Mouse (Mus musculus): ENCODE results near the gene Hus1. TPM values are rescaled to one million over a fixed set of nuclear protein-coding genes. Genes with fewer than 3 reads are reported as not detected.

Hus1 gene
- total and polyA plus RNA-seq, 3 experiments: 14.3 to 31.0 (median 29.9) TPM

- dilution Hi-C loops (cut with MboI; ENCODE audit: extremely low pct_ligation_motif_present, extremely low pct_unique_long_range_greater_than_20kb, low sequenced_read_pairs) (no loop called here), in situ Hi-C loops (cut with MboI; ENCODE audit: low pct_ligation_motif_present, low pct_unique_long_range_greater_than_20kb, low sequenced_read_pairs) (no loop called here)
- Histone ChIP-seq H3K4me1 (ENCODE audit: control insufficient read depth in 1 of 2, insufficient read depth in 2 of 2) (no peaks in the 10 kb centered on the region), H3K27ac (ENCODE audit: insufficient read depth, low read depth) (no peak overlapping the region), H3K36me3 (replicated peaks in 1 of 2; ENCODE audit: control insufficient read depth in 1 of 2, insufficient read depth in 1 of 2, low read length in 1 of 2) (no peaks in the 10 kb centered on the region), H3K9ac (ENCODE audit: insufficient read depth, low read depth) (no peak overlapping the region), H3K4me2 (ENCODE audit: insufficient read depth, low read depth, poor library complexity, severe bottlenecking) (no peak overlapping the region), H3K27me3 (replicated peaks) (peaks cover 50% of the 10 kb centered on the region), H3K79me2 (replicated peaks; ENCODE audit: control insufficient read depth, extremely low read depth, insufficient read depth, poor library complexity, severe bottlenecking) (no peaks in the 10 kb centered on the region), H3K4me3 (replicated peaks in 1 of 3; ENCODE audit: low read depth in 2 of 3, low read length in 2 of 3, poor library complexity in 1 of 3) (no peak overlapping the region), H3K9me3 (replicated peaks; ENCODE audit: low read length) (peaks cover 2% of the 10 kb centered on the region)
- DNase-seq (ENCODE audit: extremely low read depth): no peak
- no peak for TF ChIP-seq POLR2AphosphoS2 (IDR thresholded peaks at IDR 0.05; ENCODE audit: low read depth, low read length)
- TF ChIP-seq MEF2A (IDR thresholded peaks at IDR 0.05; ENCODE audit: borderline replicate concordance, low read depth, low read length): no peak
- TF ChIP-seq RCOR1 (conservative IDR thresholded peaks at IDR 0.05; ENCODE audit: low read depth, low read length): no peak
- TF ChIP-seq IRF4 (IDR thresholded peaks at IDR 0.05; ENCODE audit: low read depth, low read length): no peak
- no peak for TF ChIP-seq JUND (conservative IDR thresholded peaks at IDR 0.05; ENCODE audit: low read depth, low read length)
- no peak for TF ChIP-seq CHD1 (IDR thresholded peaks at IDR 0.05; ENCODE audit: low read depth, low read length)
- TF ChIP-seq EP300 (IDR thresholded peaks at IDR 0.05; ENCODE audit: low read length): no peak
- TF ChIP-seq E2F4 (IDR thresholded peaks at IDR 0.05; ENCODE audit: insufficient replicate concordance, low read depth, low read length): no peak
- TF ChIP-seq BHLHE40 (IDR thresholded peaks at IDR 0.05; ENCODE audit: low read depth, low read length): no peak
- TF ChIP-seq RAD21 (IDR thresholded peaks at IDR 0.05; ENCODE audit: low read depth, low read length): no peak
- TF ChIP-seq ZMIZ1 (IDR thresholded peaks at IDR 0.05; ENCODE audit: low read depth, low read length): no peak
- no peak for TF ChIP-seq TBP (conservative IDR thresholded peaks at IDR 0.05; ENCODE audit: low read depth, low read length)
Observed at GRCm38 (mm10) chr11:8958108-8958507, 52.9 kb downstream of the Hus1 start.

GRCm38 (mm10) chr11:8957023-8957422 lies 54.0 kb downstream of the Hus1 start:
- Histone ChIP-seq H3K27ac (ENCODE audit: insufficient read depth, low read depth) (no peak overlapping the region), H3K4me3 (replicated peaks in 1 of 3; ENCODE audit: low read depth in 2 of 3, low read length in 2 of 3, poor library complexity in 1 of 3) (no peak overlapping the region), H3K27me3 (replicated peaks) (peaks cover 54% of the 10 kb centered on the region), H3K36me3 (replicated peaks in 1 of 2; ENCODE audit: control insufficient read depth in 1 of 2, insufficient read depth in 1 of 2, low read length in 1 of 2) (no peaks in the 10 kb centered on the region), H3K9me3 (replicated peaks; ENCODE audit: low read length) (peaks cover 2% of the 10 kb centered on the region), H3K4me1 (ENCODE audit: control insufficient read depth in 1 of 2, insufficient read depth in 2 of 2) (no peaks in the 10 kb centered on the region), H3K4me2 (ENCODE audit: insufficient read depth, low read depth, poor library complexity, severe bottlenecking) (no peak overlapping the region), H3K9ac (ENCODE audit: insufficient read depth, low read depth) (no peak overlapping the region), H3K79me2 (replicated peaks; ENCODE audit: control insufficient read depth, extremely low read depth, insufficient read depth, poor library complexity, severe bottlenecking) (no peaks in the 10 kb centered on the region)
- DNase-seq (ENCODE audit: extremely low read depth): peak; percentile 21
- dilution Hi-C loops (cut with MboI; ENCODE audit: extremely low pct_ligation_motif_present, extremely low pct_unique_long_range_greater_than_20kb, low sequenced_read_pairs) (no loop called here), in situ Hi-C loops (cut with MboI; ENCODE audit: low pct_ligation_motif_present, low pct_unique_long_range_greater_than_20kb, low sequenced_read_pairs) (no loop called here)
- TF ChIP-seq HCFC1 (IDR thresholded peaks at IDR 0.05; ENCODE audit: low read depth, low read length): no peak
- no peak for TF ChIP-seq PAX5 (IDR thresholded peaks at IDR 0.05; ENCODE audit: low read length)
- TF ChIP-seq POLR2A (IDR thresholded peaks at IDR 0.05; ENCODE audit: low read depth, low read length): no peak
- no peak for TF ChIP-seq EP300 (IDR thresholded peaks at IDR 0.05; ENCODE audit: low read length)
- TF ChIP-seq RAD21 (IDR thresholded peaks at IDR 0.05; ENCODE audit: low read depth, low read length): peak; percentile 45
- TF ChIP-seq SMC3 (IDR thresholded peaks at IDR 0.05; ENCODE audit: low read depth, low read length): peak; percentile 45
- TF ChIP-seq MYC (IDR thresholded peaks at IDR 0.05; ENCODE audit: low read depth, low read length): no peak
- TF ChIP-seq MAX (IDR thresholded peaks at IDR 0.05; ENCODE audit: low read length): no peak
- no peak for TF ChIP-seq ZKSCAN1 (IDR thresholded peaks at IDR 0.05; ENCODE audit: borderline replicate concordance, low read depth, low read length)
- TF ChIP-seq ZNF384 (IDR thresholded peaks at IDR 0.05; ENCODE audit: low read depth, low read length): no peak
- peak; percentile 52 to 66 for TF ChIP-seq CTCF (conservative IDR thresholded peaks at IDR 0.05 in 1 of 2, IDR thresholded peaks at IDR 0.05 in 1 of 2; ENCODE audit: low read depth in 2 of 2, low read length in 2 of 2)
- TF ChIP-seq ZC3H11A (IDR thresholded peaks at IDR 0.05; ENCODE audit: low read depth, low read length): no peak
- no peak for TF ChIP-seq TBP (conservative IDR thresholded peaks at IDR 0.05; ENCODE audit: low read depth, low read length)
